Mouse (Mus musculus) frontal cortex, adult (tissue): ENCODE data around the gene Nova1.
A peak's percentile ranks its signal among the peaks of the same experiment; 100 is the strongest.

Experiments
- ATAC-seq: cut with Nextera tagmentation; 2 replicates; pipeline ENCODE4 v1.9.2; 2017; ENCODE audit warnings: mild to moderate bottlenecking, moderate library complexity, mixed read lengths; ENCODE audit not compliant: low TSS enrichment

The Nova1 gene

GRCm38 (mm10) chr12:46818856-46819347, at the start of gene Nova1:
Gene Nova1 (minus strand): TSS chr12:46818929.
- peak; percentile 56 for ATAC-seq

GRCm38 (mm10) chr12:46819348-46820022, 756 bp upstream of the Nova1 start:
- peak; percentile 93 for ATAC-seq

GRCm38 (mm10) chr12:46818021-46818855, 491 bp downstream of the Nova1 start:
- ATAC-seq = peak; percentile 4; the same call in 1 of the 2 replicates

- ATAC-seq = no peak
These were observed 1.4 kb downstream of the Nova1 start for GRCm38 (mm10) chr12:46817211-46817803.

- ATAC-seq = no peak
These were observed 2.4 kb downstream of the Nova1 start for GRCm38 (mm10) chr12:46816291-46816690.

- no peak for ATAC-seq
These were observed 3.0 kb downstream of the Nova1 start for GRCm38 (mm10) chr12:46815697-46816096.

GRCm38 (mm10) chr12:46814820-46815219, 3.9 kb downstream of the Nova1 start:
- no peak for ATAC-seq

GRCm38 (mm10) chr12:46801311-46801710, 17.4 kb downstream of the Nova1 start:
- ATAC-seq = peak; percentile 27; the same call in 1 of the 2 replicates

GRCm38 (mm10) chr12:46782301-46783280, 36.1 kb downstream of the Nova1 start:
- peak; percentile 52 for ATAC-seq

GRCm38 (mm10) chr12:46781481-46781880, 37.2 kb downstream of the Nova1 start:
- no peak for ATAC-seq

GRCm38 (mm10) chr12:46780983-46781382, 37.7 kb downstream of the Nova1 start:
- ATAC-seq = peak; percentile 82

GRCm38 (mm10) chr12:46759450-46759849, 59.3 kb downstream of the Nova1 start:
- 0 out of 2 replicates have a peak, but pooled peaks have one; percentile 31 for ATAC-seq

GRCm38 (mm10) chr12:46754325-46754848, 64.3 kb downstream of the Nova1 start:
- no peak for ATAC-seq

GRCm38 (mm10) chr12:46753096-46753495, 65.6 kb downstream of the Nova1 start:
- no peak for ATAC-seq

- no peak for ATAC-seq
These were observed 85.5 kb downstream of the Nova1 start for GRCm38 (mm10) chr12:46733261-46733660.

- no peak for ATAC-seq
These were observed 86.8 kb downstream of the Nova1 start for GRCm38 (mm10) chr12:46731943-46732342.

GRCm38 (mm10) chr12:46721914-46722313, 96.8 kb downstream of the Nova1 start:
- ATAC-seq = peak; percentile 57; the same call in 1 of the 2 replicates

- no peak for ATAC-seq
These were observed 99.7 kb downstream of the Nova1 start for GRCm38 (mm10) chr12:46719076-46719475.

GRCm38 (mm10) chr12:46710094-46710493, 108.6 kb downstream of the Nova1 start:
- no peak for ATAC-seq

GRCm38 (mm10) chr12:46709475-46709874, 109.3 kb downstream of the Nova1 start:
- ATAC-seq = no peak

- ATAC-seq = no peak
These were observed 118.5 kb downstream of the Nova1 start for GRCm38 (mm10) chr12:46700202-46700601.
